In genomic region chr6:140624096-140625051, GRCm38 (mm10) we compare ENCODE assay signal across 7 mouse cellular contexts. TPM values are rescaled to one million over a fixed set of nuclear protein-coding genes. Genes with fewer than 3 reads are reported as not detected.
DNase-seq lines count a peak whose midpoint lies in the region; ATAC-seq and TF ChIP-seq lines count a peak whose summit lies in the region.

No protein-coding gene starts in this region.

- peak overlapping the region; percentile 72 for H3K4me2 ChIP-seq in forebrain, embryonic 14.5 days (ENCODE audit: low read length)
- H3K4me2 ChIP-seq in liver, embryonic 11.5 days = peak overlapping the region; percentile 90
- peak overlapping the region; percentile 61 for H3K4me2 ChIP-seq in midbrain, postnatal 0 days (ENCODE audit: low read depth, low read length, poor library complexity, severe bottlenecking)
- peak overlapping the region; percentile 76 for H3K4me2 ChIP-seq in stomach, embryonic 16.5 days (ENCODE audit: low read depth, low read length)

- TF ChIP-seq CTCF in Patski (IDR thresholded peaks at IDR 0.05) = no peak
- TF ChIP-seq CTCF in midbrain, postnatal 0 days (IDR thresholded peaks at IDR 0.05) = no peak

- under 1% methylated on average over 79 of the region's 80 CpGs for WGBS in forebrain, embryonic 14.5 days
- under 1% methylated on average over 80 of the region's 80 CpGs for WGBS in hindbrain, embryonic 10.5 days
- WGBS in liver, embryonic 11.5 days = under 1% methylated on average over 78 of the region's 80 CpGs
- 1% methylated on average over 67 of the region's 80 CpGs for WGBS in midbrain, postnatal 0 days
- WGBS in stomach, embryonic 16.5 days = under 1% methylated on average over 75 of the region's 80 CpGs

- peak; percentile 2 for ATAC-seq in Patski
- peak; percentile 30 for ATAC-seq in forebrain, embryonic 14.5 days
- peak; percentile 4; the same call in 1 of the 2 replicates for ATAC-seq in liver, embryonic 11.5 days (replicated peaks; ENCODE audit: low FRiP score)
- peak; percentile 35 for ATAC-seq in midbrain, postnatal 0 days (ENCODE audit: low FRiP score)
- ATAC-seq in stomach, embryonic 16.5 days (ENCODE audit: insufficient read depth, low FRiP score) = peak; percentile 14; the same call in 1 of the 2 replicates

- in situ Hi-C loops in Patski (cut with MboI; ENCODE audit: low pct_unique_long_range_greater_than_20kb) = no loop called here

- no peak for DNase-seq in Patski (ENCODE audit: low read depth, low spot score)
- peak; percentile 70 for DNase-seq in cerebellum, adult 11-12 months
- peak; percentile 63 for DNase-seq in forebrain, embryonic 14.5 days (ENCODE audit: low spot score)
- peak; percentile 61 for DNase-seq in hindbrain, embryonic 10.5 days (ENCODE audit: low spot score)
- DNase-seq in liver, embryonic 11.5 days (ENCODE audit: low spot score) = peak; percentile 78
- DNase-seq in midbrain, postnatal 0 days (ENCODE audit: low spot score) = peak; percentile 42

- H3K9me3 ChIP-seq in forebrain, embryonic 14.5 days (replicated peaks; ENCODE audit: control insufficient read depth, low read length) = no peaks in the 10 kb centered on the region
- no peaks in the 10 kb centered on the region for H3K9me3 ChIP-seq in hindbrain, embryonic 10.5 days
- no peaks in the 10 kb centered on the region for H3K9me3 ChIP-seq in liver, embryonic 11.5 days (ENCODE audit: control insufficient read depth, low read length)
- H3K9me3 ChIP-seq in midbrain, postnatal 0 days (ENCODE audit: low read length) = no peaks in the 10 kb centered on the region
- no peaks in the 10 kb centered on the region for H3K9me3 ChIP-seq in stomach, embryonic 16.5 days (replicated peaks; ENCODE audit: control insufficient read depth, low read length)

- peak overlapping the region; percentile 96 for H3K27ac ChIP-seq in forebrain, embryonic 14.5 days (ENCODE audit: low read depth, low read length)
- peak overlapping the region; percentile 98 for H3K27ac ChIP-seq in hindbrain, embryonic 10.5 days
- H3K27ac ChIP-seq in liver, embryonic 11.5 days (ENCODE audit: low read depth, low read length) = peak overlapping the region; percentile 72
- peak overlapping the region; percentile 98 for H3K27ac ChIP-seq in midbrain, postnatal 0 days (ENCODE audit: low read depth, low read length)
- peak overlapping the region; percentile 96 for H3K27ac ChIP-seq in stomach, embryonic 16.5 days (ENCODE audit: low read length)

- H3K27me3 ChIP-seq in Patski = no peaks in the 10 kb centered on the region
- no peaks in the 10 kb centered on the region for H3K27me3 ChIP-seq in forebrain, embryonic 14.5 days (replicated peaks; ENCODE audit: control insufficient read depth, insufficient read depth, low read length)
- peaks cover 8% of the 10 kb centered on the region; the same call in 1 of the 2 replicates for H3K27me3 ChIP-seq in hindbrain, embryonic 10.5 days (ENCODE audit: insufficient read depth, poor library complexity, severe bottlenecking)
- H3K27me3 ChIP-seq in liver, embryonic 11.5 days (replicated peaks; ENCODE audit: control insufficient read depth, insufficient read depth, low read length) = no peaks in the 10 kb centered on the region
- no peaks in the 10 kb centered on the region for H3K27me3 ChIP-seq in midbrain, postnatal 0 days (ENCODE audit: insufficient read depth, low read length)
- H3K27me3 ChIP-seq in stomach, embryonic 16.5 days (ENCODE audit: control insufficient read depth, insufficient read depth, low read length) = no peaks in the 10 kb centered on the region

- peak overlapping the region; percentile 95 for H3K9ac ChIP-seq in forebrain, embryonic 14.5 days (ENCODE audit: low read length)
- H3K9ac ChIP-seq in liver, embryonic 11.5 days (ENCODE audit: low read depth, low read length) = peak overlapping the region; percentile 96
- H3K9ac ChIP-seq in midbrain, postnatal 0 days (replicated peaks; ENCODE audit: low read length, poor library complexity, severe bottlenecking) = peak overlapping the region; percentile 97
- peak overlapping the region; percentile 100 for H3K9ac ChIP-seq in stomach, embryonic 16.5 days (ENCODE audit: low read length)

- peaks cover 22% of the 10 kb centered on the region for H3K4me1 ChIP-seq in forebrain, embryonic 14.5 days (ENCODE audit: control insufficient read depth, insufficient read depth, low read length)
- H3K4me1 ChIP-seq in hindbrain, embryonic 10.5 days (replicated peaks) = peaks cover 46% of the 10 kb centered on the region
- H3K4me1 ChIP-seq in liver, embryonic 11.5 days (replicated peaks; ENCODE audit: control insufficient read depth, insufficient read depth, low read length) = peaks cover 25% of the 10 kb centered on the region
- H3K4me1 ChIP-seq in midbrain, postnatal 0 days (ENCODE audit: insufficient read depth, low read length) = peaks cover 18% of the 10 kb centered on the region; the same call in 1 of the 2 replicates
- H3K4me1 ChIP-seq in stomach, embryonic 16.5 days (ENCODE audit: control insufficient read depth, insufficient read depth, low read length) = peaks cover 22% of the 10 kb centered on the region

- H3K4me3 ChIP-seq in forebrain, embryonic 14.5 days (ENCODE audit: low read depth, low read length) = peak overlapping the region; percentile 98
- peak overlapping the region; percentile 97 for H3K4me3 ChIP-seq in hindbrain, embryonic 10.5 days
- peak overlapping the region; percentile 82 for H3K4me3 ChIP-seq in liver, embryonic 11.5 days (ENCODE audit: low read depth, low read length)
- H3K4me3 ChIP-seq in midbrain, postnatal 0 days (ENCODE audit: low read depth, low read length) = peak overlapping the region; percentile 98
- peak overlapping the region; percentile 96 for H3K4me3 ChIP-seq in stomach, embryonic 16.5 days (replicated peaks; ENCODE audit: low read length)

- POLR2A ChIA-PET in Patski (lab: Charles Lee) = interaction anchor here (0.7 kb wide), 1 partner anchor 393 kb away, joined by 3 read pairs; no protein-coding TSS in a partner anchor

- CTCF ChIA-PET in Patski (lab: Charles Lee) = no interaction called here

- H3K36me3 ChIP-seq in forebrain, embryonic 14.5 days (ENCODE audit: control insufficient read depth, insufficient read depth, low read length) = no peaks in the 10 kb centered on the region
- no peaks in the 10 kb centered on the region for H3K36me3 ChIP-seq in hindbrain, embryonic 10.5 days
- no peaks in the 10 kb centered on the region for H3K36me3 ChIP-seq in liver, embryonic 11.5 days (ENCODE audit: control insufficient read depth, insufficient read depth, low read length)
- H3K36me3 ChIP-seq in midbrain, postnatal 0 days (ENCODE audit: insufficient read depth, low read length) = no peaks in the 10 kb centered on the region
- H3K36me3 ChIP-seq in stomach, embryonic 16.5 days (ENCODE audit: control insufficient read depth, insufficient read depth, low read length) = no peaks in the 10 kb centered on the region

RNA-seq across cellular contexts. Expression of gene Aebp2, which starts 1.9 kb away (rescaled TPM):
- 68.5 TPM for polyA plus RNA-seq in Patski (2021)
- 7.7 and 8.4 TPM in 2 replicates for polyA plus RNA-seq in forebrain, embryonic 14.5 days (2014; fragmentation: Nextera tagmentation; extraction: Ambion mirVana)
- 8.0 and 9.4 TPM in 2 replicates for polyA plus RNA-seq in hindbrain, embryonic 10.5 days (2016; fragmentation: Nextera tagmentation; extraction: Ambion mirVana)
- polyA plus RNA-seq in liver, embryonic 11.5 days (2014; fragmentation: Nextera tagmentation; extraction: Ambion mirVana) = 10.3 and 10.5 TPM in 2 replicates
- 31.5 and 38.5 TPM in 2 replicates for total RNA-seq in midbrain, postnatal 0 days (2014; rRNA removed)
- 3.9 and 5.3 TPM in 2 replicates for polyA plus RNA-seq in midbrain, postnatal 0 days (2015; fragmentation: Nextera tagmentation; extraction: Ambion mirVana)
- polyA plus RNA-seq in stomach, embryonic 16.5 days (2015; fragmentation: Nextera tagmentation; extraction: Ambion mirVana) = 8.7 and 11.9 TPM in 2 replicates
